Mouse (Mus musculus): ENCODE measurements around the gene Rab34. TPM values are rescaled to one million over a fixed set of nuclear protein-coding genes. Genes with fewer than 3 reads are reported as not detected.

The Rab34 gene
- polyA plus RNA-seq, 1 experiment from 2014 or later = 171 TPM

DNA sequence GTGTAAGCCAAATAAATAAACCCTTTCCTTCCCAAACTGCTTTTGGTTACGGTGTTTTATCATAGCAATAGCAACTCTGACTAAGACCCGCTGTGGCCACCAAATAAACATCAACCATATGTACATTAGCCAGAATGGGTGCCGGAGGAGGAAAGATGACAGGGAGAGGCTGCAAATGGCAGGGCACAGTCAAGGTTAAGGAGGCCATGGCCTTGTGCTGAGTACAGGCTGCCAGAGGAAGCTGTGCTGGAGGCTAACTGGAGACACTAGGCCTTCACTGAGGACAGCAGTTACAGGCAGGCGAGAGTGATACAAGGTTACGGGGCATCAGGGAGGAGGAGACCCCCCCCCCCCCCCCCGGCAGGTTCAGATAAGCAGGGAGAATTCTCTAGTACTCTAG lies 21.7 kb downstream of the Rab34 start:
- Histone ChIP-seq H3K4me3 (ENCODE audit: low read depth, low read length) (no peak overlapping the region), H3K9me3 (ENCODE audit: control insufficient read depth, low read depth, low read length) (no peaks in the 10 kb centered on the region), H3K9ac (replicated peaks; ENCODE audit: low read depth, low read length) (no peak overlapping the region), H3K4me2 (replicated peaks; ENCODE audit: low read depth, low read length) (no peak overlapping the region), H3K27me3 (ENCODE audit: control insufficient read depth, insufficient read depth, low read length) (no peaks in the 10 kb centered on the region), H3K27ac (ENCODE audit: low read length) (no peak overlapping the region), H3K36me3 (ENCODE audit: control insufficient read depth, insufficient read depth, low read length) (peaks cover 81% of the 10 kb centered on the region), H3K4me1 (ENCODE audit: control insufficient read depth, insufficient read depth, low read length) (no peaks in the 10 kb centered on the region)
- 82% methylated on average over 6 of the region's 6 CpGs for WGBS
- ATAC-seq (ENCODE audit: insufficient number of reproducible peaks, insufficient read depth, low FRiP score, low read depth) = no peak

DNA sequence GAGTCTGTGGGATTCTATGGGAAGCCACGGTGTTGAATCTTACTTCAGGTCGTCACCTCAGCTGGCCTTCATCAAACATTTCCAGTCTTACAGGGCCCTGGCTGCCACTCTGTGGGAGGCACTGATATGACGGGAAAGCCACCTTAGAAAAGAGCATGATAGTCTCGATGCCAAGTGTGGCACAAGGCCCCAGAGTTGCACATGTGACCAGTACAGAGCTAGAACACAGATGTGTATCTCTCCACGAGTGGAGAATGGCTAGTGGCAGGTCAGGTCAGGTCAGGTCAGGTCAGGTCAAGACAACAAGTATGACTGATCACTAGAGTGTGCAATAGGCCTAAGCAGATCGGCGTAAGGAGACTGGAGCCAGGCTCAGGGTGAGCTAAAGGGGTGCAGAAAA lies 22.4 kb downstream of the Rab34 start:
- Histone ChIP-seq H3K27me3 (ENCODE audit: control insufficient read depth, insufficient read depth, low read length) (no peaks in the 10 kb centered on the region), H3K4me1 (ENCODE audit: control insufficient read depth, insufficient read depth, low read length) (no peaks in the 10 kb centered on the region), H3K9me3 (ENCODE audit: control insufficient read depth, low read depth, low read length) (no peaks in the 10 kb centered on the region), H3K4me2 (replicated peaks; ENCODE audit: low read depth, low read length) (no peak overlapping the region), H3K4me3 (ENCODE audit: low read depth, low read length) (no peak overlapping the region), H3K27ac (ENCODE audit: low read length) (no peak overlapping the region), H3K36me3 (ENCODE audit: control insufficient read depth, insufficient read depth, low read length) (peaks cover 86% of the 10 kb centered on the region), H3K9ac (replicated peaks; ENCODE audit: low read depth, low read length) (no peak overlapping the region)
- 52% methylated on average over 7 of the region's 7 CpGs for WGBS
- ATAC-seq (ENCODE audit: insufficient number of reproducible peaks, insufficient read depth, low FRiP score, low read depth) = no peak

DNA sequence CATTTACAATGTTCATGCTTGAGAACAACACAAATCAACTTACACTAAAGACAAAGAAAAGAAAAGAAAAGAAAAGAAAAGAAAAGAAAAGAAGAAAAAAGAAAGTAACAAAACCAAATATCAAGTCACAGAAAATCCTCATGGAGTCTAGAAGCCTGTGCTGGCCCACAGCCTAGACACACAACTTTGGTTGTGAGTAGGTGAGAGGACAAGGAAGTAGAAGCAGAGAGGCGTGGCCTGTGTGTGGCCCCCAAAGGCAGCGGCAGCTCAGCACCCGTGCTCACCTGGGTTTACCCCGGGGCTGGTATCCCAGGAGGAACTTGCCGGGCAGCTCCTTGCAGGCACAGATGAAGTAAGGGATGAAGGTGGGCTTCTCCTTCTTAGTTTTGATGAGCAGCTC lies 23.3 kb downstream of the Rab34 start:
- Histone ChIP-seq H3K4me3 (ENCODE audit: low read depth, low read length) (no peak overlapping the region), H3K4me1 (ENCODE audit: control insufficient read depth, insufficient read depth, low read length) (no peaks in the 10 kb centered on the region), H3K27me3 (ENCODE audit: control insufficient read depth, insufficient read depth, low read length) (no peaks in the 10 kb centered on the region), H3K4me2 (replicated peaks; ENCODE audit: low read depth, low read length) (no peak overlapping the region), H3K9ac (replicated peaks; ENCODE audit: low read depth, low read length) (no peak overlapping the region), H3K36me3 (ENCODE audit: control insufficient read depth, insufficient read depth, low read length) (peaks cover 87% of the 10 kb centered on the region), H3K27ac (ENCODE audit: low read length) (no peak overlapping the region), H3K9me3 (ENCODE audit: control insufficient read depth, low read depth, low read length) (no peaks in the 10 kb centered on the region)
- no peak for ATAC-seq (ENCODE audit: insufficient number of reproducible peaks, insufficient read depth, low FRiP score, low read depth)
- WGBS = 89% methylated on average over 5 of the region's 5 CpGs

DNA sequence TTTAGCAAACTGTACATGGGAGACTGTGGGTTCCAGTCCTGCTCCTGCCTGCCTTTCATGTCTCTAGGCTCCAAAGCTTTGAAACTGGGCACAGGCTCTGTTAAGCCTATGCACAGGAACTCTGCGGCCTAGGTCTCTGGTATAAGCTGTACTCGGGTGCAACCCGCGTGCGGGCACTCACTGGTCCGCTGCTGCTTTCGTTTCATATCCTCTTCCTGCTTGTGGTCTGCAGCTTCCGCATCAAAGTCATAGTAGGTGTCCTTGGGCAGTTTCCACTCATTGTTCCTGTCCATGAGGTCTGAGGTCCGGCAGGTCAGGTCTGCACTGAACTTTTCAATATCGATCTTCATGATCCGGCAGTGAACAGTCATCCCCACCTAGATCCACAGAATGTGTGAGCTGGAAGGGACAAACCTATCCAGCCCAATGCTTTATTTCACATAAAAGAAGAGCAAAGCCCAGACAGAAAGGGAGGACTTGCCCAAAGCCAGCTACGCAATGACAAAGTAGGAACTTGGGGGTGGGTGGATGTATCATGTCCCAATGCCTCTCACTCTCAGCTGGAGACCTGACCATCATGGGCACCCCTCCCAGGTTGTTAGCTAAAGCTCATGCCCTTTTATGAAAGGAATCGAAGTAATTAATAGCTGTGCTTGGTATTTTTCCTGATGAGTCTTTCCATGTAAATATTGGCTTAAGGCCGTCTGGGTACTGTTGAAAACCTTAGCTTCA lies 25.0 kb downstream of the Rab34 start:
- WGBS = 95% methylated on average over 14 of the region's 14 CpGs
- no peaks in the 10 kb centered on the region for H3K9me3 ChIP-seq (ENCODE audit: control insufficient read depth, low read depth, low read length)
- peaks cover 87% of the 10 kb centered on the region for H3K36me3 ChIP-seq (ENCODE audit: control insufficient read depth, insufficient read depth, low read length)

DNA sequence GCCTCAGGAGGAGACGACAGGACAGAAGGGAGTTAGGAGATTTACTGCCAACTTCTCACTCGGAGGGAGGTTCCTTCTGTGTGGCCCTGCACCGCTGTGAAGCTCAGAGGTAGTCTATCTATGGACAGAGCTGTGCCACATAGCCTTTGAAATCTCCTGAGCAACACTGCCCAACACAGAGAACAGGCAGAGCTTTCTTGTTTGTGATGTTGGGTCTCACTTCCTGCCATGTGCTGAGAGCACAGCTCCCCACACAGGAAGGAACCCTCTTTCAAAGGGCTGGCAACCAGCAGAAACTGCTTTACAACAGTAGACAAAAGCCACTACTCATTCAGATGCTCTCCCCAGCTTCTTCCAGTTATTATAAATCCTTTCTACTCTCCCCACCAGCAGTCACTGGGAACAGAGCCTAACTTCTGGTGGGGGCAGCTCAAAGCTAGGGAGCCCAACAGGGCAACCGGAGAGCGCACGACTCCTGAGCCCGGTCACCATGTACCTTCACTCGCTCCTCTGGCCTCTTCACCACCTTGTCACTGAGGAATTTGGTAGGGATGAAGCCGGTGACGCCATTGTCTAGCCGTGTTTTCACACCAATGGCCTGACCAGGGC lies 27.6 kb downstream of the Rab34 start:
- no peaks in the 10 kb centered on the region for H3K27me3 ChIP-seq (ENCODE audit: control insufficient read depth, insufficient read depth, low read length)
- 86% methylated on average over 11 of the region's 11 CpGs for WGBS

More for the DNA sequence above, 25.0 kb downstream of the Rab34 start:
- H3K27ac ChIP-seq (ENCODE audit: low read length) = no peak overlapping the region
- no peaks in the 10 kb centered on the region for H3K27me3 ChIP-seq (ENCODE audit: control insufficient read depth, insufficient read depth, low read length)
- H3K9ac ChIP-seq (replicated peaks; ENCODE audit: low read depth, low read length) = no peak overlapping the region
- no peak overlapping the region for H3K4me3 ChIP-seq (ENCODE audit: low read depth, low read length)
- H3K4me2 ChIP-seq (replicated peaks; ENCODE audit: low read depth, low read length) = no peak overlapping the region
- no peaks in the 10 kb centered on the region for H3K4me1 ChIP-seq (ENCODE audit: control insufficient read depth, insufficient read depth, low read length)
- ATAC-seq (ENCODE audit: insufficient number of reproducible peaks, insufficient read depth, low FRiP score, low read depth) = no peak

DNA sequence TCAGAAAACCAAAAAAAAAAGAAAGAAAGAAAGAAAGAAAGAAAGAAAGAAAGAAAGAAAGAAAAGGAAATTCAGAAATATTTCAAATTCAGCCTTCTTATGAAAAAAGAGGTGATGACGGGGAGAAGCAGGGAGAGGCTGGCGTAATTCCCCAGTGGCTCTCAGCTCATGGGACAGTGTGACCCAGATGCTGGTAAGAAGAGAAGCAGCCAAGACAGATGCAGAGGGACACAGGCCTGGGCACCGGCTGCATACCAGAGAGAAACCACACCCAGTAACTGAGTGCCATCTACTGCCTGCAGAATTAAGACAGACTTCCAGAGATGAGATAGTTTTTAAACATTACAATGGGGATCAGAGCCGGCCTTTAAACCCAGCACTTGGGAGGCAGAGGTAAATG lies 35.4 kb downstream of the Rab34 start:
- H3K4me1 ChIP-seq (ENCODE audit: control insufficient read depth, insufficient read depth, low read length) = no peaks in the 10 kb centered on the region
- no peaks in the 10 kb centered on the region for H3K9me3 ChIP-seq (ENCODE audit: control insufficient read depth, low read depth, low read length)
- 91% methylated on average over 4 of the region's 4 CpGs for WGBS
- no peak overlapping the region for H3K4me3 ChIP-seq (ENCODE audit: low read depth, low read length)
- H3K4me2 ChIP-seq (replicated peaks; ENCODE audit: low read depth, low read length) = no peak overlapping the region
- peaks cover 96% of the 10 kb centered on the region for H3K36me3 ChIP-seq (ENCODE audit: control insufficient read depth, insufficient read depth, low read length)
- no peaks in the 10 kb centered on the region for H3K27me3 ChIP-seq (ENCODE audit: control insufficient read depth, insufficient read depth, low read length)
- no peak overlapping the region for H3K27ac ChIP-seq (ENCODE audit: low read length)
- no peak for ATAC-seq (ENCODE audit: insufficient number of reproducible peaks, insufficient read depth, low FRiP score, low read depth)
- H3K9ac ChIP-seq (replicated peaks; ENCODE audit: low read depth, low read length) = no peak overlapping the region

More for the DNA sequence above, 27.6 kb downstream of the Rab34 start:
- no peaks in the 10 kb centered on the region for H3K4me1 ChIP-seq (ENCODE audit: control insufficient read depth, insufficient read depth, low read length)
- no peak overlapping the region for H3K27ac ChIP-seq (ENCODE audit: low read length)
- H3K9me3 ChIP-seq (ENCODE audit: control insufficient read depth, low read depth, low read length) = no peaks in the 10 kb centered on the region
- no peak overlapping the region for H3K9ac ChIP-seq (replicated peaks; ENCODE audit: low read depth, low read length)
- ATAC-seq (ENCODE audit: insufficient number of reproducible peaks, insufficient read depth, low FRiP score, low read depth) = no peak
- H3K4me2 ChIP-seq (replicated peaks; ENCODE audit: low read depth, low read length) = no peak overlapping the region
- peaks cover 86% of the 10 kb centered on the region for H3K36me3 ChIP-seq (ENCODE audit: control insufficient read depth, insufficient read depth, low read length)
- no peak overlapping the region for H3K4me3 ChIP-seq (ENCODE audit: low read depth, low read length)

DNA sequence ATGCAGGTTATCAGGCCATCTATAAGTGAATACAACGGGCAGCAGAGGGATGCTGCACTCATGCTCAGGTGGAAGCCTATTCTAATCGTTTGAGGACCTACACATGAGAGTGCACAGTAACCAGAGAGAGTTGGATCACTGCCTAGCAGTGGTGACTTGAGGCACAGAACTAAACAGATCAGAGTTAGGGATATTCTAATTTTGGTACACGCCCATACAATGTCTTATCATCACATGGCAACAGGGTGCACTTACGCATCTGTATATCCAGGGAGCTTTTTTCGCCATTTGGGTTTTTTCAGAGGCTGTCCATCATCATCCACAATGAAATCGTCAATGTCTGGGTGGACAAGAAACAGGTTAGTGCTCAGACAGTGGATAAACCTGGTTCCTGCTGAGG lies 43.3 kb downstream of the Rab34 start:
- ATAC-seq (ENCODE audit: insufficient number of reproducible peaks, insufficient read depth, low FRiP score, low read depth) = no peak
- Histone ChIP-seq H3K9ac (replicated peaks; ENCODE audit: low read depth, low read length) (no peak overlapping the region), H3K27me3 (ENCODE audit: control insufficient read depth, insufficient read depth, low read length) (no peaks in the 10 kb centered on the region), H3K4me3 (ENCODE audit: low read depth, low read length) (no peak overlapping the region), H3K4me1 (ENCODE audit: control insufficient read depth, insufficient read depth, low read length) (no peaks in the 10 kb centered on the region), H3K9me3 (ENCODE audit: control insufficient read depth, low read depth, low read length) (no peaks in the 10 kb centered on the region), H3K27ac (ENCODE audit: low read length) (no peak overlapping the region), H3K4me2 (replicated peaks; ENCODE audit: low read depth, low read length) (no peak overlapping the region), H3K36me3 (ENCODE audit: control insufficient read depth, insufficient read depth, low read length) (peaks cover 77% of the 10 kb centered on the region)
- WGBS = 92% methylated on average over 6 of the region's 6 CpGs

DNA sequence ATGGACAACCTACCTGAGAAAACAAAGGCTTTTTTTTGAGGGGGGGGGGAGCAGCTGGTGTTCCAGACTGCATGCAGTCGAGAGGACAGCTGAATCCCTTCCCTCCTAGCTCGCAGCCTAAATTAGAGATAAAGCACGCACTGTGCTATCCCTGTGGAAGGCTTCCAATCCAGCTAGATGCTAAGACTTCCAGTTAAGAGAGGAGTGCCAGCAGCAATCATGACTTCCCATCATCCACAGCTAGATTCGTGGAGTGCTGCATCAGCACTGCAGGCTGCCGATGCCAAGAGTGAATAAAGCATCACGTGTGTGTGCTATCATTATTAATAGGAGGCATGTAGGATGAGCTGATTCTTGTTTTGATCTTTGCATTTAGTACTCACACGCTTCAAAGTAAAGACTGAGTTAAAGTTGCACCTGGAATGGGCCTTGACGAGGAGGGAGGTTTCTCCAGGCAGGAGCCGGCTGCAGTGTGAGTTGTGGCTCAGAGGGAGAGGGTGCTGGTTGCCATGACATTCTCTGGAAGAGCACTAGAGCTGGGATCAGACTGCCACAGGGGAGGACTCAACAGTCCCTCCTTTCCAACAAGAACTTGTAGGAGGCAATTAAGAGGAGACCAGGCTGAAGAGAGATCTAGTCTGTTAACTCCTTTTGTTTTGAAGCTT lies 52.1 kb downstream of the Rab34 start:
- WGBS = 89% methylated on average over 9 of the region's 9 CpGs
- no peak for ATAC-seq (ENCODE audit: insufficient number of reproducible peaks, insufficient read depth, low FRiP score, low read depth)

More for the DNA sequence above, 52.1 kb downstream of the Rab34 start:
- Histone ChIP-seq H3K27ac (ENCODE audit: low read length) (no peak overlapping the region), H3K27me3 (ENCODE audit: control insufficient read depth, insufficient read depth, low read length) (no peaks in the 10 kb centered on the region), H3K4me1 (ENCODE audit: control insufficient read depth, insufficient read depth, low read length) (peaks cover 7% of the 10 kb centered on the region; the same call in 1 of the 2 replicates), H3K9ac (replicated peaks; ENCODE audit: low read depth, low read length) (no peak overlapping the region), H3K9me3 (ENCODE audit: control insufficient read depth, low read depth, low read length) (no peaks in the 10 kb centered on the region), H3K4me2 (replicated peaks; ENCODE audit: low read depth, low read length) (no peak overlapping the region), H3K4me3 (ENCODE audit: low read depth, low read length) (no peak overlapping the region), H3K36me3 (ENCODE audit: control insufficient read depth, insufficient read depth, low read length) (peaks cover 17% of the 10 kb centered on the region)

Data from stomach, embryonic 14.5 days (tissue).